Mouse (Mus musculus): ENCODE results near the gene Klhdc9. TPM values are rescaled to one million over a fixed set of nuclear protein-coding genes. Genes with fewer than 3 reads are reported as not detected.
A peak's percentile ranks its signal among the peaks of the same experiment; 100 is the strongest.
"Not testable (repeated sequence)": the region's sequence is repeated elsewhere in the genome, so short reads cannot be mapped to it uniquely, and the experiment has no call there.

Gene Klhdc9
- total RNA-seq, 4 experiments from 2014 or later: 0.16 TPM; not detected in 3

- DNase-seq (ENCODE audit: low spot score): no peak
Observed at GRCm38 (mm10) chr1:171356814-171357213, 3.8 kb downstream of the Klhdc9 start.

DNA sequence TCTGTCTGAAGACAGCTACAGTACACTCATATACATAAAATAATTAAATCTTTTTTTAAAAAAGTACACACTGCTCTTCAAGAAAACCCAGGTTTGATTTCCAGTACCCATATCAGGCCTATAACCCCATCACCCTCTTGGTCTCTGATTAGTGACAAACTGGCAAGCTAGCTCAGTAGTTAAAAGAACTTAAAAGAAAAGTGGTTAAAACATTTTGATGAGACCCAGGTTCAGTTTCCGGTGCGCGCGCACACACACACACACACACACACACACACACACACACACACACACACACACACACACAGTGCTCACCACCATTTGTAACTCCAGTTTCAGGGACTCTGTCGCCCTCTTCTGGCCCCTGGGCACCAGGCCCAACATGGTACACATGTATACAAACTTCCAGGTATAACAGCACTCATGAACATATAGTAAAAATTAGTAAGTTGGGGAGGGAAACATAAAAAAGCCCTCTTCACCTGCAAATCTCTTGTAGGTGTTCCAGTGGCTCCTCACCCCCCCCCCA, 4.7 kb downstream of the Klhdc9 start:
- DNase-seq (ENCODE audit: low spot score): no peak

DNA sequence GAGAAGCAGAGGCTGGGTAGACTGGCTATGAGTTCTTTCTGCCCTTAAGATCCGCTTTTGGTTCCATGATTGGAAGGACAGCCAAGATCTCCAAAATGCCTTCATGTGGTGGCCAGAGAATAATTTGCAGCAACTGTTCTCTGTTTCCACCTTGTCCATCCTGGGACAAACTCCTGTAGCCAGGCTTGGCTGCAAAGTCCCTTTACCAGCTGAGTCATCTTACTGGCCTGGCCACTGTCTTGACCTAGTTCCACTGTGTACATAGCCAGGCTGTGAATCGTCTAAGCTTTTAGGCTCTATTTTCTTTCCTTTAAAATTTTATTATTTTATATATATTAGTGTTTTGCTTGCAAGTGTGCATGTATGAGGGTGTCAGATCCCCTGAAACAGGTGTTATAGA, 11.4 kb downstream of the Klhdc9 start:
- DNase-seq (ENCODE audit: low spot score): no peak

GRCm38 (mm10) chr1:171348665-171349064, 11.9 kb downstream of the Klhdc9 start:
- DNase-seq (ENCODE audit: low spot score): no peak

DNA sequence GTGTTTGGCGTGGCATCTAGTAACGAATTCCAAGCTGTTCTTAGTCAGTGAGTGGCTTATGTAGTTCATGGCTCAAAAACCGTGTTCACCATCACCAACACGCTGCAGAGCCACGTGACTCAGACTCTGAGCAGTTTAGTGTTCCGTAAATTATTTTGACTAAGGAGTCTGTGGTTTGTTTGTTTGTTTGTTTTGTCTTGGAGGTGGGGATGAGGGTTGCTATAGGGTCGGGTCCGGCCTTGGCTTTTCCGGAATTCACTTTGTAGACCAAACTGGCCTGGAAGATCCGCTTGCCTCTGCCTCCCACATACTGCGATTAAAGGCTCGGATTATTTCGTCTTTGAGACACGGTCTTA, 14.5 kb downstream of the Klhdc9 start:
- DNase-seq (ENCODE audit: low spot score): no peak

GRCm38 (mm10) chr1:171345225-171346094, 15.1 kb downstream of the Klhdc9 start, which contains the start of the genes Nit1 and Pfdn2:
Gene Nit1, minus strand, starts transcription at chr1:171345646.
Gene Pfdn2, plus strand, starts transcription at chr1:171345670.
- peak; percentile 91 for DNase-seq (ENCODE audit: low spot score)

DNA sequence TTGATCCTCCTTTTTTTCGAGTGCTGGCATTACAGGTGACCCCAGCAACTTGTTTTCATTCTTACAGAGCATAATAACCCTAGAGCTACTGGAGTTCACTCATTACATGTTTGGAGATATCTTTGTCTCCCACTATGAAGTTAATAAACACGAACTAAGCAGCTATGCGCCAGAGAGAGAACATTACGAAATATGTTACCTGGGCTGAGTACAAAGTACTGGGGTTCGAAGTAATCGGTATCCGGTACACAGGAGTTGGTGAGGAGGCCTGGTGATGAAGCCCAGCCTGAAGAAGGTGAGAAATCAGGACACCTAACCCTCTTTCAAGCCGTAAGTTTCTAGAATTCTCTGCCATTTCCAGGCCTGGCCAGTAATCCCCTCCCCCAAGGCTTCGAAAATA, 15.9 kb downstream of the Klhdc9 start:
- no peak for DNase-seq (ENCODE audit: low spot score)

DNA sequence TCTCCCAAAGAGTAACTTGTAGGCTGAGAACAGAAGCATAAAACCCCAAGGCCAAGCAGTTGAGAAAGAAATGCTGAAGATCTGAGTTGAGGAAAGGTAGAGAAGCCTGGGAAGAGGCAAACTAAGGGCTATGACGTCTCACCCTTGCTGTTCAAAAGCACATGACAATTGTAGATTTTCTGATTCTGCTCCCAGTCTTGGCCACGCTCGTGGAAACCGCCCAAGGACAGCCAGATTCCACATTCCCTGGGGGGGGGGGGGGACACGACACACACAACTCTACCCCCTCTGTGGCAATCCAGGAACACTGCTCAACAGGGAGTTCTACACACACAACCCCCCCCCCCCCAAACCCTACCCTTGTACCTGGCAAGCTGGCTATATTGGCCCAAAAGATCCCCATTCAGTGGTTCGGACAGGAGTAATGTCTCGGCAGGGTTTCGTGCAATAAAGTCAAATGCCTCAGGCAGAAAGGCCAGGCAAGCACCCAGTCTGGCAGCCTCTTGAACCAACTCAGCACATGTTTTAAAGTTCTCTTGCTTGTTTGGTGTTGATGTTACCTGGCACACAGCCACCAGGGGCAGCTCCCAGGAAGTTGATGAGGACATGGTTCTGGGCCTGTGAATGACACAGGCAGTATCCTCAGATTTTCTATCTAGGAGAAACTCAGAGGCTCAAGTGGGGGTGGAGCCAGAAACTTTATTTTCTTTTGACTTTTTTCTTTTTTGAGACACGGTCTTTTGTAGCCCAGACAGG, 16.5 kb downstream of the Klhdc9 start:
- no peak for DNase-seq (ENCODE audit: low spot score)

GRCm38 (mm10) chr1:171342262-171343207, 18.1 kb downstream of the Klhdc9 start:
- DNase-seq (ENCODE audit: low spot score): no peak

DNA sequence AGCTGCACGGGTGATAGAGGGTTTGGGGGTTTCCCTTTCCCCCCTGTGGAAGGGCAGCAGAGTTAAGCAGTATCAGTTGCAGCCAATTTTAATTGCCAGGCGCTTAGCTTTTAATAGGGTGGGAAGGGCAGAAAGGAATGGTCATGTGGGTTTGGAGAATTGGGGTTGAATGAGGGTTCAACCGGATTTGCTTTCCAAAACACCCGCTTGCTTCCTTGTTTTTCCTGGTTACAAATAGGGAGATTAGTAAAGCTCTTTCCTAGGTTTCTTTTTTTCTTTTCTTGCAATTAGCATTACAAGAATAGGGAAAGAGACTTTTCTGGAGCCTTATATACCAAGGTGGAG, 30.4 kb downstream of the Klhdc9 start:
- DNase-seq (ENCODE audit: low spot score): no peak

DNA sequence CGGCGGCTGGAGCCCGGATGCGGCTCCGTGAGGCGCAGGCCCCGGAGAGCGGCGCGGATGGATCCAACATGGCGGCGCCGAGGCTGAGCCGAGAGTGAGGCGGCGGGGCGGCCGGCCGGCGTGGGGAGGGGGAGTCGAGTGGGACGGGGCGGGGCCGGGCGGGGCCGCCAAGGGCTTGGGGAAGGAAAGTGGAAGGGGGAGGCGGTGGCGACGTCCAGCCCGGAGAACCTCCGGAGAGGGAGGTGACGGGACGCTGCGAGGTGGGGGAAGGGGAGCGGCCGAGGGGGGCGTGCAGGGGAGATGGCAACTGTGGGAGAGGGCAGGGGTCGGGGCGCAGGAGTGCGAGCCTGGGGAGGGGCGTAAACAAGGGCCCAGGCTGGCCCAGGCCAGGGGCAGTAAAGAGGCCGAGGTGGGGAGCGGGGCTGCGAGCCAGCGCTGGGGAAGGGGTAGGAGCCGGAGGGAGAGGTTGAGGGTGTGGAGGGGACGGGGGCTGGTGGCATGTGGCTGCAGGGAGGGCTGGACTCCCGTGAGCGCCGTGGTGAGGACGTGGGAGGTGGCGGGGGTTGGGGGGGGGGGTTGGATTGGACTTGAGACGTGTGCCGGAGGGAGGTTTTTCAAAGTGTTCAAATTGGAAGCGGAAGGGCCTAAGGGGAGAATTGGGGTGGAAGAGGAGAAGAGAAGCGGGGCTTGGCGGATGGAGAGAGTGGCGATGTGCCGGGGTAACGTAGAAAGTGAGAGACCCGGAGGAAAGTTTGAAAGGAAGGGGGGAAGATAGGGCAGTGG, 31.0 kb downstream of the Klhdc9 start:
- peak; percentile 24 for DNase-seq (ENCODE audit: low spot score)

DNA sequence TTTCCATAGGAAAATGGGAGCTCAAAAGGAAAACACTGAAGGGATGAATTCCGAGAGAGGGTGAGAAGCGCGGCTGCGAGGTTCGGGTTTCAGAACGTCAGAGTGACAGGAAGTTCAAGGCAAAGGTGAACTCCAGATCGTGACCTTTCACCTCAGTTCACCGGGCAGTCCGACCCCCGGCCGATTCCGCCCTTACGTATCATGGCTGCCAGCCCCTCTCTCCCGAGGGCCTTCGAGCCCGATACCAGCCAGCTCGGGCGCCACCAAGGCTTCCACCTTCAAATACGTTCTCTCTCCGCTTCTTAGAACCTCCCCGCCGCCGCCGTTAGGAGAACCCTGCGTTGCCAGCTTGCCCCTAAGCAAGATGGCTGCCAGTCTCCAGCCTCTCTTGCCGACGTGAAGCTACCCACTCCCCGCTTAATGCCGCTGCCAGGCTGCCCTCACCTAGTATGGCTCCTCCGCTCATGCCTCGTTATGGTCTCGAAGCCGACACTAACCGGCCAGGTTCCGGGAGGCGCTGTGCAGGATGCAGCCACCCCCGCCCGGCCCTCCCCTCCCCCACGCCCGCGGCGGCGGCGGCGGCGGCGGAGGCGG, 31.7 kb downstream of the Klhdc9 start, which contains the start of gene Dedd:
Dedd (plus strand) TSS at position 307 of the 594 bp plus-strand sequence.
- peak; percentile 89 for DNase-seq (ENCODE audit: low spot score)

DNA sequence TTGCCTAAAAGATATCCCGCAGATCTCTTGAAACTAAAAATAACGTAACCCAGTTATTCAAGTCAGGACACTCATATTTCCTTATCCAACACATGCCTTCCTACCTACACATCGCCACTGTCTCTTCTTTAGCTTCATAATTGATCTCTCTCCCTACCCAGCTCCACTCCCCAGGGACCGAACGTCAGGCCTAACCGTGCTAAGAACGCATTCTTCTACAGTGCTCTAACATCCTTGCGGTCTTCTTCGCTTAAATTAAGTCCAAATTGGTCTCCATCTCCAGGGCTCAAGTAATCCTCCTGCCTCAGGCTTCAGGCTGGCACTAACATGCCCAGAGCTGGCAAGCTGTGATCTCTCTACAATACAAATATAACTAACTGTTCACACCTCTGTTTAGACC, 32.4 kb downstream of the Klhdc9 start:
- no peak for DNase-seq (ENCODE audit: low spot score)

- DNase-seq (ENCODE audit: low spot score): not testable (repeated sequence)
Observed at GRCm38 (mm10) chr1:171326588-171326987, 34.0 kb downstream of the Klhdc9 start.

DNA sequence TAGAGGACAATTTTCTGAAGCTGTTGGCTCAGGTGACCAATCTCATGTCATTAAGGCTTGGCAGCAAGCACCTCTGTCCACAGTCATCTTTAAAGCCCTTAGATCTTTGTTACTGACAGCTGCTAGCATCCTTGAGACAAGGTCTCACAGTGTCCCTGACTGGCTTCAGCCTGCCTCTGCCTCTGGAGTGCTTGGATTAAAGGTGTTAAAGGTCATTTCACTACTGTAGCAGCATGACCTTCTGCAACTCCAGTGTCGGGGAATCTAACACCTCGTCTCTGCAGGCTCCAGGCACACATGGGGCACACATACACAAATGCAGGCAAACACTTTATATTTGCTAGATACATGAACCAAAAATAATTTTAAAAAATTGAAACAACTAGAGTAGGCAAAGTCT, 35.0 kb downstream of the Klhdc9 start:
- no peak for DNase-seq (ENCODE audit: low spot score)

GRCm38 (mm10) chr1:171322012-171322411, 38.6 kb downstream of the Klhdc9 start:
- DNase-seq (ENCODE audit: low spot score): no peak

GRCm38 (mm10) chr1:171321415-171321814, 39.2 kb downstream of the Klhdc9 start:
- no peak for DNase-seq (ENCODE audit: low spot score)

- DNase-seq (ENCODE audit: low spot score): no peak
Observed at GRCm38 (mm10) chr1:171320151-171320550, 40.4 kb downstream of the Klhdc9 start.

DNA sequence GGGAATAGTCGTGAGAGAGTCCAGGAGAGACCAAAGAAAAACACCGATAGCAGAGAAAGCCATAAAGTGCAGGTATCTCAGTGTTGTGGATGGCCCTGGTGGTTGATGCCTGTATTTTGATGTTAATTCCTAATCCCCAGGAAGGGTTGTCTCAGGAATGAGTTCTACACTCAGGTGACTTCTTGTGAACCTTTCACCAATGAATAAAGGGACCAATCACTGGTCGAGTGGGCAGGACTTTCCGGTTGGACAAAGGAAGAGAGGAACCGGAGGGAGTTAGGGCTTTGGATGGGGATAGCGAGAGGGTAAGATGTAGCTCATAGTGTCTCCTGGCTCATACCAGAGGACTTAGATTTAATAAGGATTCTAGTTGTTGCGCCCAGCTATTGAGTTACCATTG, 40.9 kb downstream of the Klhdc9 start:
- no peak for DNase-seq (ENCODE audit: low spot score)

- DNase-seq (ENCODE audit: low spot score): no peak
Observed at GRCm38 (mm10) chr1:171309321-171309720, 51.3 kb downstream of the Klhdc9 start.

Measured in heart, adult 8-10 months (tissue).